Mouse (Mus musculus) naive thymus-derived CD4-positive, alpha-beta T cell, adult 2 months (primary cell): ENCODE data around the gene Timp3.
"Not testable (repeated sequence)": the region's sequence is repeated elsewhere in the genome, so short reads cannot be mapped to it uniquely, and the experiment has no call there.

Experiments
- DNase-seq: peaks from one replicate; pipeline ENCODE4 v3.0.0-alpha.2; 2011; ENCODE audit warnings: low read depth

Gene Timp3

DNA sequence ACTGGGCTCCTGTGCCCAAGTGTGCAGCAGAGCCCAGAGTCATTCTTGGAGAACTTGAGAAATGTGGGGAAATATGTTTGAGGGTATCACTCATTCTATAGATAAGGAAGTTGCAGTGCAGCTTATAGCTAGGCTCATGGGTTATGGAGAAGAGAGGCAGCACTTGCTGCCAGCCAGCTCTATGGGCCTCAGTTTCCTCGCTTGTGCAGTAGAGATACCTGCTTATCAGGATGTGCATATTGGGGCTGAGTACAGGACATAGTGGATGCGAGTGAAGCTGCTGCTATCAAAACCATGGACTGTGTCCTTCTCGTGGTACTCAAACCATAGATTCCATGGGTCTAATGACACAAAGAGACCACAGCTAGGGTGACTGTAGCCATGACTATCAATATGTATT is 52.3 kb downstream of the Timp3 start:
- no peak for DNase-seq

DNA sequence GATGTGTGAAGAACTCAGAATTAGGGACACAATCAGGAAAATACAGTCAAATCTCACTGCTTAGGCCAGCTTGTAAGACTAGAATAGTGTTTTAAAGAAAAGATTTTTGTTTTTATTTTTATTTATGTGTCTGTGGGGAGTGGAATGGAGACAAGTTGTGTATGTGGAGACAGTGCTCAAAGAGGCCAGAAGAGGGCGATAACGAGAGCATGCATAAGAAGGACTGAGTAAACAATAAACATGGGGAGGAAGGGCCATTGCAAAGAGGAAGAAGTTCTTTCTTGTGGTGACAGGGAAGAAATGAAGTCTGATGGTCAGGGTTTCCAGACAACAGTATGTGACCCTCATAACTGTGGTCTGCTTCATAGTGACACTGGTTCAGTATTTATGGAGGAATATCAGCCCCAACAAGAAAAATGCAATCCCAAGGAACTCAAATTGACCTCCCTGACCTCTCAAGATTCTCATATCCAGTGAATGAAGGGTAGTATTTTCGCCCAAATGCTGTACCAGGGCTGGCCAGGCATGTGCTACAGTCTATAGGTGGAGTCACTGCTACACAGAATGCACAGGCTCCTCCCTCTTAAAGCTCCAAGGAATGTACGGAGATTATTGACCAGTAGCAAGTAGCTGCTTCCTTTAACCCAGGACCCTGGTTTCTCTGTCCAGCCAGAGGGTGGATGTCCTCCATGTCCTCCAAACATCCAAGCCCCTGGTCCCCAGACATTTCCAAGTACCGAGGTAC is 56.8 kb downstream of the Timp3 start:
- DNase-seq: peak; percentile 2

DNA sequence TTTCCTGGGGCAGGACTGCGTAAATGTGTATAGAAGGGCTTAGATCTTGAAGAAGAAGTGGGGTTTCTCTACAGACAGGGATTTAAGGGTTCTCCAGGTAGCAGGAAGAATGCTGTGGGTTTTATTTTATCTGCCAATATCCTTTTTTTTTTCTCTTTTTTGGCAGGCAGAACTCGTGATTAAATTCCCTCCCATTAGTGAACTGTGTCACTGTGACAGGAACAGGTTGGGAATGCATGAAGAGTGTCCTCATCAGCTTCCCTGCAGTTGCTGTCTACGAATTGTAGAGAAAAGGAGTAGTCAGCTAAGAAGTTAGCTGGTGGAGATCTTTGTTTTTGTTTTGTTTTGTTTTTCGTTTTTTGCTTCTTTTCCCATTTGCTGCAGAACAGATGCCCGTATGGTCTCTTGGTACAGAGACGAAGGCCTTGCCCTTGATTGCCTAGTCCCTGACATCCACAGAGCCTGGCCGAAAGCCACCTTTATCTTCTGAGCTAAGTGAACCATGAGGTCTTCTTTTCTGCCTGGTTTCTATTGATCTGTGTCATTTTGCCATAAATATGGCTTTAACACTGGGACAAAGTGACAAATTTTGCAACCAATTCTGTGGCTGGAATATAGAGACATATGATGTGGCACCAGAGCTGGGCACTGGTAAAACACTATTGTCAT is 58.3 kb downstream of the Timp3 start:
- no peak for DNase-seq

DNA sequence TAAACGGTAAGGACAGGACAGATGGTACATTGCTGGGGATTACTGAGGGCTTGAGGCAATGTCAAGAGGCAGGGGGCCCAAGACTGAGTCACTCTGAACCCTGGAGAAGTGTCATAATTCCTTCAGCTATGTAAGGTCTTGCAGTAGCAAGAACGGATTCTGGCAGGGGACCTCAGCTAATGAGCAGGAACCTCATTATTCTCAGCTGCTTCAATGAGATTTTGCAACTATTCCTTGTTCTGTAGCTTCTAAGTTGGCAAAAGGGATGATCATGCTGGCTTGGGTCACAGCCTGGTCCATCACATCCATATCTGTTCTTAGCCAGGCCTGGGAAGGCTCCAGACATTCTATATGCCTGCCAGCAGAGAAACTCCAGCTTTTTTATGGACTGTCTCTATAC is 59.0 kb downstream of the Timp3 start:
- DNase-seq: no peak

DNA sequence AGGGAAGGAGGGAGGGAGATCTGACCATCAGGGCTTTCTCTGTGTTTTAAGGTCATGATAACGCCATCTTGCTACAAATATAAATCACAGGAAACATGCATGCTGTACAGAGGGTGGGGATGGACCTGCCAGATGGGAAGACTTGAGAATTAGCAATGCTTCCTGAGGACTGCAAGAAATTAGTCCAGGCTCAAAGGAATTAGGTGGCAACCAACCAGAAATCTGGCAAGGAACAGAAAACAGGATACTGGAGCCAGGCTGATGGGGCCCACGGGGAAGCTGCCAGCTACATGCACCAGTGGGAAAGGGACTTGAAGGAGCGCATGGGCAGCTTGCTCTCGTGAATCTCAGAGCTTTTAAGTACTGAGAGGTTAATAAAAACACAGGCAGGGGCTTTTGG is 59.5 kb downstream of the Timp3 start:
- no peak for DNase-seq

DNA sequence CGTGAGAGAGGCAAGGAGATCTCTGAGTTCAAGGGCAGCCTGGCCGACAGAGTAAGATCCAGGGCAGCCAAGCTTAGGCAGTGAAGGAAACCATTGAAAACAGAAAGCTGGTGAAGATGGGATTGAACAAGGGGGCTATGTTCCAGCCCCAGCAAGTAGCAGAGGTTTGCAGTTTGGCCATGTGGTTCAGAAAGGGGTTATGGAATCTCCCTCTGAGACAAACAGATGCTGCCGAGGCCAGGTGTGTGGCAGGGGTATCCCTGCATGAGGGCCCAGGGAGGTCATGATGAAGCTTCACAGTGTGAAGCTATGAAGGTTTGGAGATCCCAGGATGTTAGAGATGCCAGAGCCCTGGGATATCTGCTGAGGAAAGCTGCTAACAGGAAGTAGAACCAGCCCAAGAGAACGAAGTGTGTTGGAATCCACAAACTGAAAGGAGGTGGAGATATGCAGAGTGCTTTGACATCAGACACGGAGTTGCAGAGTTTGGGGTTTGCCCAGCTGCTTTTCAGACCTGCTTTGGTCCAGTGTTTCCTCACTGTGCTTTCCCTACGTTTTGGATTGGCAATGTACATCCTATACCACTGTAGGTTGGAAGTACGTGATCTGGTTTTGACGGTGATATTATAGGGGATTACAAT is 63.6 kb downstream of the Timp3 start:
- DNase-seq: no peak

DNA sequence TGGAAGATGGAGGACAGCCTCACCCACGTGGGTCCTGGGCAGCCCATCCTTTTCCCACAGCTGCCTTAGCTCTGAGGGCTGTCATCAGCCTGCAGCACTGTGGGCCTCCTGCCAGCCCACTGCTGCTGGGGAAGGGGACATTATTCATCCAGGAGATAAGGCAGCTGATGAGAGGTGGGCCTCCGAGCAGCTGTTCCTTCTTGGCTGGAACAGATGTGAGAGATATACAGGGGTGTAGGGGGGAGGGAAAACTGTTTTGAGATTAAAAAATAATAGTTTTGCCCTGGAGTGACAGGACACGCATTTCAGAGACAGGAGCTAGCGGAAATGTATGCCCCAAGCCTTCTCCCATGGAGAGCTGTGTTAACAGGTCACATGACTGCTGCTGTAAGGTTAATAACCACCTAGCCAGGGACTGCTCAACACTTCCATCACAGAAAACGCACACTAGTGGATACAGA is 65.5 kb downstream of the Timp3 start:
- no peak for DNase-seq

DNA sequence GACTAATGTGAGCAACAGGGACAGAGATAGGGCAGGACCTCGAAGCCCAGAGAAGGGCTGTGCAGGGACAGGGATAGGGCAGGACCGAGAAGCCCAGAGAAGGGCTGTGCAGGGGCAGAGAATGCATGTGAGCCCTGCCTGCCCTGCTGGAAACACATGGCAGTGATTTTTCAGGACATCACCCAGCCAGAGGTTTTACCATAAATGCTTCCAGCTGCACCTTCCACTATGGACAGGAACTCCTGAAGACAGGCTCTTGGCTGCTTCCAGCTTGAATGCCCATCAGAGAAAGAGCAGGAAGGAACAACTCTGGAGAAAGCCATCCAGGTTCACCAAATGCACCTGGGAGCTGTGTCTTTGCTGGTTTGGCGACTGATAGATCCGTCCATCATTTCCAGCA is 67.2 kb downstream of the Timp3 start:
- DNase-seq: no peak

DNA sequence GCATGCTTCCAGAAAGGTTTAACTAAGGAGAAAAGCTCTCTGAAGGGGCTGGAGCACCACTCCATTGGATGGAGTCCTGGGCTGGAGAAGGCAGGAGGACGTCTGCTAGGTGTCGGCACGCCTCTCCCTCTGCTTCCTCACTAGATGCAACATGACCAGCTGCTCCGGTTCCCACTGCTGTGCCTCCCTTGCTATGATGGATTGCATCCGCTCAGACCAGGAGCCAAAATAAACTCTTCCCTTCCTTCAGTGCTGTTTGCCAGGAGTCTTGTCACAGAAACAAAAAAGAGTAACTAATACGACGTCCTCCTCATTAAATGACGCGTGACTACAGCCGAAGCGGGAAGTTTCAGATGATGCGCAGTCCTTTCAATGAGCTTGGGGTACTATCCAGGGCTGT is 68.6 kb downstream of the Timp3 start:
- no peak for DNase-seq

DNA sequence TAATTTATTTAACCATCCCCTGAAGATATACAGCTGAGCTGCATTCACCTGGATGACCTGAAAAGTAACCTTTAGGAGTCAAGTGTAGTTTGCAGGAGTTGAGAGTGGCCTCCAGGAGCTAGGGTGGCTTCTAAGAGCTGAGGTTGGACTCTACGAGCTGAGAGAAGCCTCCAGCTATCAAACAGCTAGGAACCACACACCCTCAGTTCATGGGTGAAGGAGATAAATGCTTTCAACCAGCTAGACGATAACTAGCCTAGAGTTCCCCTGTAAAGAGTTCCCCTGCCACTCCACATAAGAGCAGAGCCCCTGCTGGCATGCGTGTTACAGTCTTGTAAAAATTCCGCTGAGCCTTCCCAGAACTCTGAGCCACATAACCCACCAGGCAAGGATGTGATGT is 69.2 kb downstream of the Timp3 start:
- no peak for DNase-seq

DNA sequence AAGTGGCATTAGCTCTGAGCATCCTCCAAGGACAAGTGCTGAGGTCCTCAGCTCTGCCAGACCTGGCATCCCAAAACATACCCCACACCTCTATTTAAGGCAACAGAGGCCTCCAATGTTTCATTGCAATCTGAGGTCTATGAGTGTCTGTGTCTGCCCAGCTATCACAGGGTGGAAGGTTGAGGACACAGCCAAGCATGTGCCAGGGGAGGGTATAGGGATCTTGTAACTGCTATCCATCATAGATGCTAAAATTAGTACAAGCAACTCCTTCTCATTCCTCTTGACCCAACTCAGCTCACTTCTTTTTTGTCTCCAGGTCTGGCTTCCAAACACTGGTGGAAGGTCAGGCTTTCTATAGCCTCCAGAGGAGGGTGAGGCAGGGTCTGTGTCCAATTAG is 71.4 kb downstream of the Timp3 start:
- DNase-seq: no peak

DNA sequence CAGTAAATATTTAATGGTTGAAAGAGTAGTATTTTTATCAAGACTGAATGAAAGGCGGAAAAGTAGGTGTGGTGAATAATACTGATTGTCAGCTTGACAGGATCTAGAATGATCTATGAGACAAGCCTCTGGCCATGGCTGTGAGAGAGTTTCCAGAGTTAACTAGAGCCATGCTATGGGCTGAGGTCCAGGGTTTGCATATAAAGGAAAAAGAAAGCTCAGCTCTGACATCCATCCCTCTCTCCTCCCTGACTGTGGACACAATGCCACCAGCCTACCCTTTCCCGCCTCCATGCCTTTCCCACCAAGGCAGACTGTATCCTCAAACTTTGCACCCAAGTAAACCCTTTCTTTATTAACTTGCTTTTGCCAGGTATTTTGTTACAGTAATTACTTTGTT is 73.9 kb downstream of the Timp3 start:
- DNase-seq: no peak

DNA sequence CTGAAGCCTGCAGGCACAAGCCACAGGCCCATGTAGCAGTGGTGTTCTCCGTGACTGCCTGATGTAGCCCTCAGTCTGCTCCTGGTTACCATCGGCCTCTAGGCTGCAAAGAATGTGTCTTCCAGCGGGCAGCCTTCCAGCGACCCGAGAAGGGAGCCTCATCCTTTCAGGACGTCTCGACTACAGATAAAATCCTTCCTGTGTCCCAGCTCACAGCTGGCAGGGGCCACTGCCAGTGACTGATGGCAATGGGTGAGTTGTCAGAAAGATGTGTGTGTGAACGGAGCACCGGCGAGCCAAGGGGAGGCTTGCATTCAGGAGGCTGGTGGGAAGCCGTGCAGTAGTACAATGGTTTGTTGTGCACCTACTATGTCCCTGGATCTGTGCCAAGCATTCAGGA is 75.7 kb downstream of the Timp3 start:
- no peak for DNase-seq

DNA sequence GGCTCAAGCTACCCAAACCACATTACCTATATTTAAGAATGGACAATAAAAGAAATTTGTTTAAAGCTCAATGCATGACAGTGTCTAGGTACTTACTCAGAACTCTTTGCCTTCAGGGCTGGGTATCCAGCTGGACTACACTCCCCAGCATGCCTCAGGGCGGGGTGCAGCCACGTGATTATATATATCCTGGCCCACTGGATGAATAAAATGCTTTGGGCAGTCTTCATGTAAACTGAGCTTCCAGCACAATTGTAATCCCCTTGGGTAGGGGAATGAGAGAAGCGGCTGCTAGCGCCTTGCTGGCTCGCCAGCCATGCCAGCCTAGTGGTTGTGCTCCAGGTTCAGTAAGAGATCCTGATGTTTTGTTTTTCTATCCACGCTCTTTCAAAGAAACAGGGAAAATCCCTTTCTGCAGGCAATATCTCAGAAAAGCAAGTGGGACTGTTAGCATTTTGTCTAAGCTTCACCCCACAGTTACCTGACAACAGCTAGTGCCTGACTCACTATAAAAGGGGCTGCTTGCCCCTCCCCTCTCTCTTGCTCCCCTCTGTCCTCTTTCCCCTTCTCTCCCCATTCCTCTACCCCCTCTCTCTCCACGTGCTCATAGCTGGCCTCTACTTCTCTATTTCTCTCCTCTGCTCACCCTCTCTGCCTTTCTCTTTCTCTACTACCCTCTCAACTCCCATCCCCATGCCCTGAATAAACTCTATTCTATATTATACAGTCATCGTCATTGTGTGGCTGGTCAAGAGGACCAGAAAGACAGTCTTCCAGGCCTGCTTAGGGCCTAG is 76.4 kb downstream of the Timp3 start:
- no peak for DNase-seq

DNA sequence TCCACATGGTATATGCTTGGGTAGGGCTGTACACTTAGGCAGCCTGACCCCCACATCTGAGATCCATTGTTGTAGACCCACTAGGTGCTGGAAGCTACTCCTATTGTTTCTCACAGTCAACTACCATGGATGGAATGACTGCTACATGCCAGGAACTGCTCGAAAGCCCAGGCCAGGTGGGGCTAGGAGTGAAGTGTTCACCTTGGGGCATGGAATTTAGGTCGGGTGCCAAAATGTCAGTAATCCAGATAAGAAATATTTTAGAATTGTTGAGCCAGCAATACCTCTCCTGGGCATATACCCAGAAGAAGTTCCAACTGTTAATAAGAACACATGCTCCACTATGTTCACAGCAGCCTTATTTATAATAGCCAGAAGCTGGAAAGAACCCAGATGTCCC is 78.6 kb downstream of the Timp3 start:
- not testable (repeated sequence) for DNase-seq

DNA sequence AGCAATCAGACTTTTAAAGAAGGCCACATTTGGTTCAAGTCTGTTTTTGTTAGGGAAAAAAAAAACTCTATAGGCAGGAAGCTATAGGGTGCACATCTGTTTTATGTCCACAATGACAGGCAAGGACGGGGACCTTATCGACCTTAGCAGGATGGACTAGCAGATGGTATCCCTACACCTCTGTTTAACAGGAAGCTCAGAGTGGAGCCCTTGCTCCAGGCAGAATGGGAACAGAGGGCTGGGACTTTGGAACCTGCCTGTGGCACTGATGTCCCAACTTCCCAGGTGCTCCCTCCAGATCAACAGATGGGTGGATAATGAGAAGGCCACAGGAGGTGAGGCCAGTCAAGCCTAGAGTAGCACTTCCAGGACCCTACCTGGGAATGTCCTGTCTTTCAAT is 80.5 kb downstream of the Timp3 start:
- no peak for DNase-seq

DNA sequence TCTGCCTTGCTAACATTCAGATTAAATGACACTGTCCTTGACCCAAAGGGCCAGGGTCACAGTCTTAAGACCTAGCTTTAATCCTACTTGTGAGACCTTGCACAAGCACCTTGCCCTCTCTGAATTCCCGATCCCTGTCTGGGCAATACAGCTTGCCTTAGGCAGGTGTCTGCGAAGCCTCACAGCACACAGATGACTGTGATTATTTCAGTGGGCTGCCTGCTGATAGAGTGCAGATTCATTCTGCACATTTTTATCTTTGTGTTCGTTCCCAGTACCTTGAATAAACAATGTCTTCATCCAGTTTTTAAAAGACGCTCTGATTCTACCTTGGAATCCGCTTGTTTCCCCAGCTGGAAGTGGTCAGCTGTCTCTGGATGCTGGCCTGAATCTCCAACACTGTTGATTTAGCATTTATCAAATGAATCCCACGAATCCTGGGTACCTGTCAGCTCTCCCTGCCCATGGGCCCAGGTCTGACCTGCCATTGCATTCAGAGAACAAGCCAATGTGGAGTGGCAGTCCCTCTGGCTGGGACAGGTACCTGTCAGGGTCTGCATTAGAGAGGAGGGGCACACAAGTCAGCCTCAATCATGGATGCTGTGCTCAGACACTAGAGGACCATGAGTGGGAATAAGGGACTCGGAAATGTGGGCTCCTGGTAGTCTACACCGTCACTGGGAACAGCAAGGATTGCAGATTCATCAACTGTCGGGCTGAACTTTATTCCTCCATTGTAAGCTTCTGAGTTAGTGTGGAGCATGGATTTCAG is 81.2 kb downstream of the Timp3 start:
- no peak for DNase-seq

DNA sequence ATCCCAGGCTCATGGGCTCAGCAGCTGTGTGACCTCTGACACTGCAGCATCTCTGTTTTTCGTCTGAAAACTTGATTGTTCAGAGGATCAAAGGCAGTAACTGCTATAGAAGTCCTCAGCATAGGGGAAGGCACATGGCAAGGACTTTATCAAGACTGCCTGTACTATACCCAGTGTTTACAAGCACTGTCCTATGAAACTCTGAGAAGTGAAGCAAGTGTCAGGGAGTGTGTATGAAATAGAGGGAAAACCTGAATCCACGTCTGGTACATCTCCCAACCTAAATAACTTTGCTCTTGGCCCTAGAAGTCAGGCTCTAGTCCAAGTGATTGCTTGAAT is 81.7 kb downstream of the Timp3 start:
- no peak for DNase-seq

DNA sequence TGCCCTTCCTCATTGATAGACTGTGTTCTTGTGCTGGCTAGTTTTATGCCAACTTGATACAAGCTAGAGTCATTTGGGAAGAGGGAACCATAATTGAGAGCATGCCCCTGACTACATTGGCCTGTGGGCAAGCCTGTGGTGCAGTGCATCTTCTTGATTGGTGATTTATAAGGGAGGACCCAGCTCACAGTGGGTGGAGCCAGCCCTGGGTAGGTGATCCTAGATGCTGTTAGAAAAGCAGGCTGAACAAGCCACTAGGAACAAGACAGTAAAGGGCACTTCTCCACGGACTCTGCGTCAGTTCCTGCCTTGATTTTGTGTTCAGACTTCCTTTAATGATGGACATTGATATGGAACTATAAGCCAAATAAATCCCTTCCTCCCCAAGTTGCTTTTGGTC is 84.5 kb downstream of the Timp3 start:
- DNase-seq: no peak

DNA sequence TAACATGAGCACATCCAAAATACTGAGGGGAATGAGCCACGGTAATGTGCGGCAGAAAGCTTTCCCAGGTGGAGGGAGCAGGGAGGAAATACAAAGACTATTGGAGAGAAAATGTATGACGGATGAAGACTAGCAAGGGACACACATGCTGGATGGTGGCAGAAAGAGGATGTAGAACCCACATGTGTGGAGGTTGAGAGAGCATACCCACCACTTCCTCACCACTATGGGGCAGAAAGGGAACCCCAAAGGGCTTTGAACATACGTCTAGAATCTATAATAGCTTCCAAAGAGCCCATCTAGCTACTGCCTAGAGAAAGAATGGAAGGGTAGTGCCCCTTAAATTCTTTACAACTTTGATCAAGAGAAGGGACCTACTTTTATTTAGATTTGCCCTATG is 85.5 kb downstream of the Timp3 start:
- DNase-seq: peak; percentile 5

DNA sequence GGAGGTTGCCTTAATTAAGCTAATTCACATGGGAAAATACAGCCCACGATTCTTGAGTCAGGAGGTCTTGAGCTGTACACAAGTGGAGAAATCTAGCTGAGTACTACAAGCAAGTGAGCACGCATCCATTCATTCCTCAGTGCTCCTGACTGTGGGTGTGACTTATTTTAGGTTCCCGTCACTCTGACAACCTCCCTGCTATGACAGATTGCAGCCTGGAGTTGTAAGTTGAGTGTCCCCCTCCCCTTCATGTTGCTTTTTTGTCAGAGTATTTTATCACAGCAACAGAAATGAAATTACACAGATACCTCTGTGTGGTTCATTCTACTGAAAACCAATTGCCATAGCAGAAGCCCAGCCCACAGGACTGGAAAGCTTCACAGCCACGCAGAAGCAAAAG is 86.1 kb downstream of the Timp3 start:
- no peak for DNase-seq
